8 mouse cellular contexts compared by ENCODE assay signal in the genomic region with DNA sequence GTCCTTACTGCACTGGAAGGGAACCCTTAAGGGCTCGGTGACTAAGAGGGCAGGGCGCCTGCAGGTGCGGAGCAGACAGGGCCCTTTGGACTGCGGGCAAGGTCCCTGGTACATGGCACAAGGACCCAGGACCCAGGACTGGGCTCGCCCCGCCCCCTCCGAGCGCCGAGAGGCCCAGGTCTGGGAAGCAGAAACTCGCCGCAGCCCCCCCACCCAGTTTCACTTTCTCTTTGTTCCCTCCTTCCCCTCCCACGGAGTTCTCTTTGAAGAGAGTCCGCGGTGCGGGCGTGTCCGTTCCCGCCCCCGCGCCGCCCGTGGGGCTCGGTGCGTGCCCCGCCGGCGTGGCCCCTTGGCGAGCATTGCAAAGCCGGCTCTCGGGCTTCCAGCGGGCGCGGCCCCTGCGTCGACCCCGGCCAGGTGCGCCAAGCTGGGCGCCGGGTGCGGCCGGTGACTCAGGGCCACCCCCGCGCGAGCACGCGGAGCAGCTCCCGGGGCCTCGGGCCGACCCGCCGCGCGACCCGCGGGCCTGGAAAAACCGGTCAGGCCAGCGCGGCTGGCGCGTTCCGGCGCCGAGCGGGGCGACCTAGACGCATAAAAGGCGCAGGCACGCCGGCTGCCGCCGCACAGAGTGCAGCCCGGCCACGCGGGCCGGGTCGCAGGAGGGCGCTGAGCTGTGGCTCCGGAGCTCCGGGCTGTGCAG. TPM values are rescaled to one million over a fixed set of nuclear protein-coding genes. Genes with fewer than 3 reads are reported as not detected.
DNase-seq lines count a peak whose midpoint lies in the region; ATAC-seq and TF ChIP-seq lines count a peak whose summit lies in the region.

No protein-coding gene starts in this region.

- intact Hi-C loops in left cerebral cortex, adult 2 months (cut with DNase I) = no loop called here
- intact Hi-C loops in left cerebral cortex, postnatal 4 days (cut with DNase I) = no loop called here

- no peaks in the 10 kb centered on the region for H3K36me3 ChIP-seq in forebrain, embryonic 10.5 days (replicated peaks)
- H3K36me3 ChIP-seq in limb, embryonic 10.5 days = no peaks in the 10 kb centered on the region

- DNase-seq in left cerebral cortex, adult 2 months (ENCODE audit: extremely low spot score in 1 of 2, low spot score in 2 of 2) = no peak
- no peak for DNase-seq in left cerebral cortex, postnatal 4 days
- peak; percentile 45 for DNase-seq in forebrain, embryonic 10.5 days (ENCODE audit: extremely low spot score, low spot score)
- peak; percentile 77 for DNase-seq in limb, embryonic 10.5 days (ENCODE audit: low spot score)
- peak; percentile 60 for DNase-seq in mesoderm, embryonic 11.5 days (ENCODE audit: low read depth, low spot score)
- peak; percentile 55 to 58 for DNase-seq in spleen, postnatal 36 days (ENCODE audit: low spot score in 2 of 2)
- DNase-seq in layer of hippocampus, adult 8-10 months (ENCODE audit: low spot score in 2 of 2) = no peak

- WGBS in forebrain, embryonic 10.5 days = under 1% methylated on average over 79 of the region's 79 CpGs
- 1% methylated on average over 78 of the region's 79 CpGs for WGBS in limb, embryonic 10.5 days

- no peak for TF ChIP-seq CTCF in left cerebral cortex, adult 2 months (IDR thresholded peaks at IDR 0.05)

- peaks cover 92% of the 10 kb centered on the region for H3K27me3 ChIP-seq in forebrain, embryonic 10.5 days (ENCODE audit: poor library complexity, severe bottlenecking)
- peaks cover 79% of the 10 kb centered on the region for H3K27me3 ChIP-seq in limb, embryonic 10.5 days (ENCODE audit: low read depth, poor library complexity, severe bottlenecking)

- no peak overlapping the region for H3K27ac ChIP-seq in left cerebral cortex, adult 2 months
- H3K27ac ChIP-seq in forebrain, embryonic 10.5 days = peak overlapping the region; percentile 91
- peak overlapping the region; percentile 91 for H3K27ac ChIP-seq in limb, embryonic 10.5 days

- H3K9me3 ChIP-seq in forebrain, embryonic 10.5 days = no peaks in the 10 kb centered on the region
- H3K9me3 ChIP-seq in limb, embryonic 10.5 days (replicated peaks) = no peaks in the 10 kb centered on the region

- peaks cover 38% of the 10 kb centered on the region for H3K4me1 ChIP-seq in forebrain, embryonic 10.5 days
- H3K4me1 ChIP-seq in limb, embryonic 10.5 days = peaks cover 22% of the 10 kb centered on the region

- peak; percentile 52 to 65; a peak in 3 of 4 replicates for ATAC-seq in hematopoietic stem cell, adult 5-6 weeks (replicated peaks in 1 of 2; ENCODE audit: insufficient read depth in 1 of 2, low FRiP score in 2 of 2, low TSS enrichment in 1 of 2, low read depth in 1 of 2, poor library complexity in 2 of 2, severe bottlenecking in 2 of 2)

- peak overlapping the region; percentile 50 for H3K4me3 ChIP-seq in left cerebral cortex, adult 2 months
- peak overlapping the region; percentile 74 for H3K4me3 ChIP-seq in forebrain, embryonic 10.5 days
- H3K4me3 ChIP-seq in limb, embryonic 10.5 days = peak overlapping the region; percentile 76

RNA-seq across cellular contexts. Expression of gene Kif26a, which starts 15.7 kb away (rescaled TPM):
- 1 to 10 TPM; 4.9 to 5.2 TPM for total RNA-seq in left cerebral cortex, adult 2 months (2021)
- 10 to 100 TPM; 23.0 to 24.6 TPM for total RNA-seq in left cerebral cortex, postnatal 4 days (2021)
- 3.8 and 4.4 TPM in 2 replicates for polyA plus RNA-seq in forebrain, embryonic 10.5 days (2016; fragmentation: Nextera tagmentation; extraction: Ambion mirVana)
- total RNA-seq in hematopoietic stem cell, adult 5-6 weeks (2017) = not detected in 2 replicates
- polyA plus RNA-seq in limb, embryonic 10.5 days (2016; fragmentation: Nextera tagmentation; extraction: Ambion mirVana) = 2.8 and 3.9 TPM in 2 replicates
- total RNA-seq in layer of hippocampus, adult 8-10 months (2022) = 1 to 10 TPM; 4.4 to 5.6 (median 5.1) TPM

RNA-seq across cellular contexts. Expression of gene Aspg, which starts 23.8 kb away (rescaled TPM):
- 1 to 10 TPM; 4.7 to 4.9 TPM for total RNA-seq in left cerebral cortex, adult 2 months (2021)
- total RNA-seq in left cerebral cortex, postnatal 4 days (2021) = 1 to 10 TPM; 1.2 to 1.4 TPM
- 1.3 and 2.0 TPM in 2 replicates for polyA plus RNA-seq in forebrain, embryonic 10.5 days (2016; fragmentation: Nextera tagmentation; extraction: Ambion mirVana)
- not detected in 2 replicates for total RNA-seq in hematopoietic stem cell, adult 5-6 weeks (2017)
- 1.2 and 2.2 TPM in 2 replicates for polyA plus RNA-seq in limb, embryonic 10.5 days (2016; fragmentation: Nextera tagmentation; extraction: Ambion mirVana)
- total RNA-seq in layer of hippocampus, adult 8-10 months (2022) = 10 to 100 TPM in 2 of 4 experiments, 1 to 10 TPM in 2; 2.4 to 18.5 (median 8.9) TPM

Comparison
In these comparisons a context has a peak if more than half of its experiments do, and no peak if none do; other contexts are left out.
1. DNase-seq: peak in forebrain, embryonic 10.5 days (single experiment), limb, embryonic 10.5 days (single experiment), mesoderm, embryonic 11.5 days (single experiment) and spleen, postnatal 36 days (2 of 2); none in left cerebral cortex, adult 2 months (0 of 2), left cerebral cortex, postnatal 4 days (single experiment) and layer of hippocampus, adult 8-10 months (0 of 2).
2. Peak in every context shown above with its lines, with median percentiles within 50 percentile points of each other: H3K4me3 ChIP-seq.